Mouse (Mus musculus) common myeloid progenitor, adult 5-6 weeks (primary cell): ENCODE data around the gene 0610030E20Rik. TPM values are rescaled to one million over a fixed set of nuclear protein-coding genes. Genes with fewer than 3 reads are reported as not detected.

Experiments used
- ATAC-seq: replicated peaks from 2 replicates; pipeline ENCODE4 v1.8.0; 2016; ENCODE audit warnings: low read depth, mild to moderate bottlenecking, moderate TSS enrichment, inconsistent platforms; ENCODE audit not compliant: poor library complexity, severe bottlenecking
- total RNA-seq: library from RNA; stranded (forward); fragments of 200-1000, 187-1606 nt; gene quantifications from 2 replicates; pipeline ENCODE4 v1.2.3, GENCODE M21; 2017

Gene 0610030E20Rik
- total RNA-seq, 1 experiment from 2014 or later = 25.2 TPM

DNA sequence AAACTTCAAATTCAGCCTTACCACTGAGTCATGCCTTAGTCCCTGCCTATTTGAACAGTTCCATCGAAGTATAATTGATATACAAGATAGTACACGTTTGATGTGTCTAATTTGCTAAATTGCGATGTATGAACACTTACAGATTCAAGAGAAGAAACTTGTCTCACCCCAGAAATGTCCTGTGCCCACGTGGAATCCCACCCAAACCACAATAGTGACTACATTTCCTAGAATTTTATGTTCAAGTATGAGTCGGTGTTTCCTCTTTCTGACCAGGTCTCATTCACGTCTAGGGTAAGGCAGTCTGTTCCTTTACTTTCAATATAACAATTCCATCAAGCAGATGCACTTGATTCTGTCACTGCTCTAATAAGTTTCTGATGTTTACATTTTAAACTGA, 1.5 kb upstream of the 0610030E20Rik start:
- ATAC-seq = 0 out of 2 replicates have a peak, but pooled peaks have one; percentile 26

DNA sequence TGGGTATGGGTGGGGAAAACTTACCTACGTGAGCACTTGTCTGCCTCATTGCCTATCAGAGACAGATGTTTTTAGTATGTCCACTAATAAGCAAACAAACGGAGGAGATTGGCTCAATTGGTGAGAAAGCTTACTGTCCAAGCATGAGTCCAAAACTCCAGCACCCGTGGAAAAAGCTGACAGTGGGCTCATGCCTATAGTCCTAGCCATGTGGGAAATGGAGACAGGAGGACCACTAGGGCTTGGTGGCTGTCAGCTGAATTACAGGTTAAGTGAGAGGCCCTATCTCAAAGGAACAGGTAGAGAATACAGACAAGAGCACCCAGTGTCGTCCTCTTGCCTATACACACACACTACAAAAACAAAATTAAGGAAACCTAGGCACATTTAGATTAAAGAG, 856 bp upstream of the 0610030E20Rik start:
- no peak for ATAC-seq

DNA sequence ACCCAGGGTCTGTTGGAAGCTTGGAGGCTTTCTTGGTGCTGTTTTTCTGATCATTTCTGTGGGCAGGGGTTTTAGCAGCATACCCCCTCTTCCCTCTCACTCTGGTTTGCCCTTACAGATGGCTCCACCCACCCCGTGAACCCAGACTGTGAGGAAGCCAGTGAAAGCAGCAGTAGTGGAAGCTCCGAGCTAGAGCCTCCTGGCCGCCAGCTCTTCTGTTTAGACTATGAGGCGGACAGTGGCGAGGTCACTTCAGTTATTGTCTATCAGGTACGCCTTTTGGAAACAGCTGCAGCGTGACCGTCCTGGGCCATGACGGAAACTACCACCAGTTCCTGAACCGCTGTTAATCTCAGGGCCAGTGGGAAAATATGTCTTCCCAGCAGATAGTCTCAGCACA, 1.3 kb downstream of the 0610030E20Rik start:
- ATAC-seq = no peak

DNA sequence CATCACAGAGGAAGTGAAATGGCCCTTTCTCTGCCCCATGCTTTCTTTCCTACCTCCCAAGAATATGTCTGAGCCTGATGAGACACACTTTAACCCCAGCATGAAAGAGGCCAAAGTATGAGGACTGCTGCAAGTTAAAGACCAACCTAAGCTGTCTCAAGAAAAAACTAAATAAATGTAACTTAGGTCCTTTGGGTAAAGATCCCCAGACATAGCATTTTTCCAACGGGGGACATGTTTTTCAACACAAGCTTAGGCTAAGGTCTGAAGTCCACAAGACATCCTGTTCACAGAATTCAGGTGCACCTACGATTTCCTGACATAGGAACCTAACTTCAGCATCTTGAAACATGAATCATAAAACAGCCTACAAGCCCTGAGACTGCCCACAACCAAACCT, 3.1 kb downstream of the 0610030E20Rik start:
- no peak for ATAC-seq

DNA sequence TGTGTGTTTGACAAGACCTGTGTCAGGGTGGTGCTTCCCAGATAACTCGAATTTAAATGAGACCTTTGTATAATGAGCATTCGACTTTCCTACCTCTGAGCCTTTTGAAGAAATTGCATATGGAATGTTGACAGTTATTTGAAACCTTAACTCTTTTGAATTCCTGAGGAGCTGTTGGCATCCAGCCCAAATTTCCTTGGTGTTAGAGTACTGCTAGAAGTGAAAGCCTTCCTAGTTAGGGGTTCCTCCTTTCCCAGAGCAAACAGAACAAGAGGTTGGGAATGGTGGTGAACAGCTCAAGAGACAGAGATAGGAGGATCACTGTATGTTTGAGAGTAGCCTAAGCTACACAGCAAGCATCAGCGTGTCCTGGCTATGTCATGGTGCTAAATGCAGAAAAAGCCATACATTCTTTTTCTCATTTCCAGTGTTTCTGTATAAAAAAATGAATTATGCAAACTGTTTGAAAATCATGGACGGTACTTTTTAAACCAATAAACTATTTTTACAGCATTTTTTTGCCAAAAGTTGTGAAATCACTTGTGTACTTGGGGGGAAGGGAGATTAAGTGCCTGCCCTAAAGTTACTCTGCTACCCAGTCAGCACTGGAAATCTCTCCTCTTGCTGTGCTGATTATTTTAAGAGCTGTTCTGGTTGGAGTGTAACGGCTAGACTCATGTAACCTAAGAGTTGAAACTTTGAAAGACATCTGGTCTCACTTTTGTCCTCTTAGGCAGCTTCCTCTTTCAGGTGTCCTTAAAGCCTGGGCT, 5.7 kb downstream of the 0610030E20Rik start:
- ATAC-seq = no peak

DNA sequence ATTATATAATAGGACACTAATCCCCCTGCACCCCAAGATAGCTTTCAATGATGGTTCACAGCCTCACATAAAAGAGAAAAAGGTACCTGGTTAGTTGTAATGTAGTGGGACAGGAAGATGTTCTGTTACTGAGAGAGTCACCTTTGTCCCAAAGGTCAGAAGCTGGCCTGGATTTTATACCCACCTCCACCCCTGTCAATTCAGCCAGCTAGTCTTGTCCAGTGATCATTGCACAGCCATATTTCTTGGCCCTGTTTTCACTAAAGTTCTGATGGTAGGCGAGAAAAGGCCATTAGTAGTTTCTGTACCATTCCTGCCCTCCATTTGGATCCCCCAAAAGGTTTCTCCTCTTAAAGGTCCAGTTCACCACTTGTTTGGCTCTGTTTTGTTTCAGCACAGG, 6.9 kb downstream of the 0610030E20Rik start:
- no peak for ATAC-seq

DNA sequence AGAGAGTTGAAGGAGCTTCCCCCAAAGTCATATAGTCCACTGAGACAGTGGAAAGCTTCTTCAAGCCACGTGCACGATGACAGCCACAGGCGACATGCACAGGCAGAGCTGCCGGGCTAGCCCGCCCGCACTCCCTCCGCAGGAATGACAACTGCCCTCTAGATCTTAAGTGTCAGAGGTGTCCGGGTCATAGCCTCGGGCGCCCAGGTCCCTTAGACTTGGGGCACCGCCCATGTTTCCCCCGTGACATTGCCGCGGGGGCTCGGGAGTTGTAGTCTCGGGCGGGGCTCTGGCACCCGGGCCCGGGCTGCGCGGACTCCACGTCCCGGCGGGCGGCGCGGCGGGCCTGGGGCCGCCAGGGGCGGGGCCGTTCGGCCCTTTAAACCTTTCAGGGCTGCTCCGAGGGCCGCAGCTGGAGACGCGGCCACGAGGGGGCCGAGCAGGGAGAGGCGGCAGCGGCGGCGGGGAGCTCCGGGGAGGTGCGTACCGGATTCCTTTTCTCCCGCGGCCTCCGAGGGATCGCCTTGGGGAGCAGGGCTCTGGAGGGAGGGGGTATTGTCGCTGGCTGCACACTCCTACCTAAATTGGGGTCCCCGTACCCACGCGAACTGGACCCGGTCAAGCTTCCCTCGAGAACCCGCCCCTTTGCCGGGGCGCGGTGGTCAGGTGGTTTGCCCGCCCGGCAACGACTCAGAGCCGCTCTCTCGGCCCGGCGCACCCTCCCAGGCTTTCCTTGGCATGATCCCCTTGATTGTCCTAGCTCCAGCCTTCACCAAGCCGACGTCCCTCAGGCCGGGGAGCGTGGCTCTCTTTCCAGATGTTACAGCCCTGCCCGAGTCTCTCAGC, 8.2 kb downstream of the 0610030E20Rik start, which contains the start of gene Tmem150a:
TSS of gene Tmem150a (plus strand) at position 382 of the 846 bp plus-strand sequence.
- peak; percentile 67 for ATAC-seq

DNA sequence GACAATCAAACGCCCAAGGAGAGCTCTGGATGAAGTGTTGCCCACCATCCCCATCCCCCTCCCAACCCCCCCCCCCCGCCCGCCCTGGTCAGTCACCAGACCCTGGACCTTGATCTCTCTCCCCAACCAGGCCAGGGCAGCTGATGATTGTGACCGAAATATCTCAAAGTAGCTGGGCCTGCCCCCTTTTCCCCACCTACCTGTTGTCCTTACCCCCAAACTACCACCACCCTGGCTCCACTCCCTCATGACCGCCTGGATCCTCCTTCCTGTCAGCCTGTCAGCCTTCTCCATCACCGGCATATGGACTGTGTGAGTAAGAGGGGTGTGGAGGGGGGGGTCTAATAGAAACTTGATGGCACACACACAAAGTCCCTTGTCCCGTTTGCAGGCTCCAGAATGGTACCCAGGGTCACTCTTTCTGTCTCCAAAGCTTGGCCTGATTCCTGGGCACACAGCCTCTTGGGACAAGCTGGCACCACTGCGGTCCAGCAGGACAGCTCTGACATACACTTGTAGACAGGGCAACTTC, 8.9 kb downstream of the 0610030E20Rik start:
- ATAC-seq = no peak

DNA sequence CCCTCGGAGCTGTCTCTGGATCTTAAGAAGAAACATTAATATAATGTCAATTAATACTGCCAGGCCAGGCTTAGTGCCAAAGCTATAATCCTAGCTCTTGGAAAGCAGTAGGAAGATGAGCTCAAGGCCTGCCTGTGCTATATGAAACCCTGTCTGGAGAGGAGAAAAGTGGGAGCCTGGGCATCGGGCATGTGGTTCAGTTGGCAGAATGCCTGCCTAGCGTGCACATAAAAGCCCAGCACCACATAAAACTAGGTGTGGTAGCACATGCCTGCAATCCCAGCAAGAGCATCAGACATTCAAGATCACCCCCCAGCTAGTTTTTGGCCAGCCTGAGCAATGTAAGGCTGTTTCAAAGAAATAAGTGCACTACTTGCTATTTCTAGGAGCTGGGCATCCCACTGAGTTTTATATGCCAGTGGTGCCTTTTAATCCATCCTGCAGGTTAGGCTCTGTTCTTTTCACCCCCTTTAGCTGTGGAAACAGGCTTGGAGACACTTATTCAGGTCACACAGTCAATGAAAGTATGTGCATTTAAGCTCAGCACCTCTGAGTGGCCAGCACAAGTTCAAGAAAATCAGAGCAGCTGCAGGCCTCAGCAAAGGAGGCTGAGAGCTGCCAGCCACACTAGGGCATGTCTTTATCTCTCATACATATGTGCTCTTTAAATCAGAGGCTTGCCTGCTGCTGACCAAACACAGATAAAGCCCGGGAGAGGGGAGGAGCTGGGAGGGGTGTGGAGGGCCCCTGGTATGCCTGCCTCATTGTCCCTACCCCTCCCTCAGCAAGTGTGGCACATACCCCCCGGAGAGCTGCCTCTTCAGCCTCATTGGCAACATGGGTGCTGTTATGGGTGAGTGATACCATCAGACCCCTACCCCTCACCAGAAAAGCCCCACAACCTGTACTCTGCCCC, 10.3 kb downstream of the 0610030E20Rik start:
- no peak for ATAC-seq

DNA sequence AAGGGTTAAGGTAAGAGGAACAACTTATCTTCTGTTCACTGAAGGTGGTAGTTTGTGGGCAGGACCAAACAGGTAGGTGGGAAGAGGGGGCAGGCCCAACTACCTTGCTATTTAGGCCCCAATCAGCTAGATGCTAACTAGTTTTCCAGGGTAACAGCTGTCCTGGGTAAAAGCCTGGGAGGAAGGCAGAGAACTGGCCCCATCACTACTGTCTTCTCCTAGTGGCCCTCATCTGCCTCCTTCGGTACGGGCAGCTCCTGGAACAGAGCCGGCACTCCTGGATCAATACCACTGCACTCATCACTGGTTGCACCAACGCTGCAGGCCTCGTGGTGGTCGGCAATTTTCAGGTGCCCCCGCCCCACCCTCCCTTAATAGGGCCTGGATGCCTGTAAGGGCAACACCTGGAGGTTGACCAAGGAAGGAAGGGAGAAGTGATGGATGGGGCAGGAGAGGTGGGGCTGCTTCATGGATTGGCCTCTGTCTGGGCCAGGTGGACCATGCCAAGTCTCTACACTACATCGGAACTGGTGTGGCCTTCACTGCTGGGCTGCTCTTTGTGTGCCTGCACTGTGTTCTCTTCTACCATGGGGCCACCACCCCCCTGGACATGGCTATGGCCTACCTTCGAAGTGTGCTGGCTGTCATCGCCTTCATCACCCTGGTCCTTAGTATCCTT, 11.1 kb downstream of the 0610030E20Rik start:
- no peak for ATAC-seq

DNA sequence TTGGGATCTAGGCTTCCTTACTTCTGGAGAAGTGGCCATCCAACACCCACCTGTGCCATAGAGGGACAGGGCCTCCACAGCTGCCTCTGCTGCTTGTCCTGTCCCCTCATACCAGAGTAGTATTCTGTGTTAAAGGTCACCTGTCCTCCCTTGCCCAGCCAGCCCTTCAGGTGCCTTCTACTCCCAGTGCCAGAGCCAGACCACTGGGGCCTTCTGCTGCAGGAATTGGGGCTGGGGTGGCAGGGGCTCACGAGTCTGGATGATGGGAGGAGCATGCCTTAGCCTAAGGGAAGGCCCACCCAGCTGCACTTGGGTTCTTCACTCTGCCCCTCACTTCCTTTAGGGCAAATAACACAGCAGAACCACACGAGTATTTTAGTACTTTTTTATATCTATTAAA, 12.2 kb downstream of the 0610030E20Rik start:
- no peak for ATAC-seq

DNA sequence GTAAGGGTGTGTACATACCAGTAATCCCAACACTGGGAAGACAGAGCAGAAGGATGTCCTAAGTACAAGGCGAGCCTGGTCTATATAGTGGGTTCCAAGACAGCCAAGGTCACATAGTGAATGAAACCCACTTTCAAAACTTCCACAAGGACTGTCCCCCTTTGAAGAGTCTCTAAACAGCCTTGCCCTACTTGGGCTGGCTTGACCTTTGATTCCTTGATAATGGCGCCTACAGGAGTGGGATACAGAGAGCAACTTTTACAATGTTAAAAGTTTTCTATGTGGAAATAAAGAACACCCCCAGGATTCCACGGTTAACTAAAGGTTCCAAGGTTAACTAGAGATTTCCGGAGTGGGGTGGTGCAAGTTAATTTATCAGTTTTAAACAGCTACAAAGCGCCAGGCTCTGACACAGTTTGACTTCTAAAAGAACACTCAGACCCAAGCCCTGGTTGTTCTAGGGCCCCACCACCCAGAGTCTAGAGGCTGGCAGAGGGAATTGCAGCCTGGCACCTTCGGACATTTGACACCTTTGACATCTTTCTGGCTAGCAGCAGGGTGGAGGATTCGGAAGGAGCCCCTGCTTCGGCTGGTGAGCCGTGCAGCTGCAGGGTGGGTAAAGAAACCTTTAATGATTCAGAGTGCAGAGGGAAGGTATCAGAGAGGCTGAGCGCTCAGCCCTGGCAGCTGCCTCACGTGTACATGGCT, 12.9 kb downstream of the 0610030E20Rik start:
- no peak for ATAC-seq

DNA sequence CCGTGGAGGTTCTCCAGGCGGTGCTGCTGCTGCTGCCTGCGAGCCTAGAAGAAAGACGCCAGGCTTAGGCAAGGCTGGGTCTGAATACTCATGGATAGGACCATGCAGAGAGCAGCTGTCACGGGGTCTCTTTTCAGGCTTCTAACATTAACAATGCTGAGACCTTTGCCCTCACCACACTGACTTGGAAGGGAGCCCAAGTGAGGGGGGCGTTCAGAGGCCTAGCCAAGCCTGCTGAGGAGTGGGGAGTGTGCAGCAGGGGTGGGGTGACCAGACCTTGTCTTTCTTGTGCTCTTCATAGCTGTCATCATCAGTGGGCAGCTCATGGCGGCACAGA, 13.4 kb downstream of the 0610030E20Rik start:
- ATAC-seq = no peak

DNA sequence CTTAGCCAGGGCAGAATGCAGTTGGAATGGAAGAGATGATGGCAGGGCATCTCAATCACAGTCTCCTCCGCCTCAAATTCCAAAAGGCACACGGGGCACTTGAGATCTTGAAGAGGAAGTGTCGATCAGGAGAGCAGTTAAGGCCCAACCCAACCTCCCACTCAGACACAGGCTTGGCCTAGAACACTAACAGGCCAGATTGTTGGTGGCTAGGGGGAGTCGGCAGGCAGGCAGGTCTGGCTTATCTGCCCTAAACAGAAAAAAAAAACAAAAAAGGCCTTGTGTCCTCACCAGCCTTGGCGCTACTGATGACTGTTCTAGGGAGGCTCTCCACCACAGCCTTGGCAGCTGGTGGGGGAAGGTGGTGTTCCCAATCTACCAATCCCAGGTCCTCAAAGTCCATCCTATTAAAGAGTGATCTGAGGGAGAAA, 14.0 kb downstream of the 0610030E20Rik start:
- no peak for ATAC-seq

DNA sequence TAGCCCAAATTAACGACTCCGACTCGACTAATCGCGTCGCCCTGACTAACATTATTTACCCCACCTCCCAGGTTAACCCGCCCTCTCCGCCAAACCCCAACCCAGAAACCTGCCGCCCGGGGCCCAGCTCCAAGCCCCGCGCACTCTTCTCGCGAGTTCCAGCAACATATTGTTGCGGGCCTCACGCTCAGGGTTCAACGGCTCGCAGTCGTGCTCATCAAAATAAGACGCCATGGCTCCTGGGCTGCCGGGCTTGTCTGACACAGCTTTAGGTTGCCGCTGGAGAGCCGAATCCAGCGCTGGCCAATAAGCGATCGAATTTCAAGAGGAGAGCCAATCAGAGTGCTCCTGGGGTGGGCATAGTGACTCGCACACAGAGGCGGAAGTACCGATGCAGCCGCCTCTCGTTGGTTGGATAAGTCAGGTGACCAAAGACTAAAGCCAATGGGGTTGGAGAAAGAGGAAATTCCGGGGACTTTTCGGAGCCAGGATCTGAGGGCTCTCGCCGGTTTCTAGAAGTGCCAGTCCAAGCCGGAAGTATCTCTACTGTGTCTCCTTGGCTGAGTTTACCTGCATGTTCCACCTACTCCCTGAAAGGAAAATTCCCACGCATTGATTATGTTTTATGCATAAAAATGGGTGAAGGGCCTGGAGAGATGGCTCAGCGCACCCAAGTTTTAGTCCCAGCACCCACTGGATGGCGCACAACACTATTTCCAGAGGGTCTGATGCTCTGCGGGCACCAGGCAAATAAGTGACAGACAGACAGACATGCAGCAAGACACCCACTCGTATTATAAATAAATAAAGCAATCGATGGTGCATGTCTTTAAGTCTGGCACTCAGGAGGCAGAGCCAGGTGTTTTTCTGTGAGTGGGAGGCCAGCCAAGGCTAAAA, 15.3 kb downstream of the 0610030E20Rik start:
- peak; percentile 95 for ATAC-seq

DNA sequence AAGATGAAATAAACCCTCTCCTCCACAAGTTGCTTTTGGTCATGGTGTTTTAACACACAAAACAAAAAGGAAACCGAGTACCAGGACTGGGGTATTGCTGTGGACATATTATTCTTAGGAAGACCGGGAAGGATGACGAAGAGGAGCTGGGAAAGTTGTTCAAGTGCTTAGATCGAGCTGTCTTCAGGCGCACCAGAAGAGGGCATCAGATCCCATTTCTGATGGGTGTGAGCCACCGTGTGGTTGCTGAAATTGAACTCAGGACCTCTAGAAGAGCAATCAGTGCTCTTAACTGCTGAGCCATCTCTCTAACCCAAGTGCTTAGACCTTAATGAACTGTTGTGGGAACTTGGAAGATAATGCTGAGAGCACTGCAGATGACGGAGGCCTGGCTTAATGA, 16.9 kb downstream of the 0610030E20Rik start:
- no peak for ATAC-seq

DNA sequence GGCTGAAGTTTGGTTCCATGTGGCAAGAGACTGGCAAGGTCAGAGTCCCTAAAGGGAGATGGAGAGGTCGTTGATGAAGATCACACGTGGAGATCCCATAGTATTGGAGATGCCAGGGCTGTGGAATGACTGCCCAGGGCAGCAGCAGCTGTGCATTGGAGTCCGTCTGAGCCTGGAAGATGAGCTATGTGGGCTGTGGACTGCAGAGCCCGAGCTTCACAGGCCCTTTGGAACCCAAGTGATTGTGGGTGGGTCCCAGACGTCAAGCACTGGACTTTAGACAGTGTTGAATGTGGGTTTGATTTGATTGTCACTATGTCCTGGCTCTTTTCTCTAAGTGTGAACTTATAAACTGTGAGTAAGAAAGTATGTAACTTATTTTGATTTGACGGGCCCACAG, 17.9 kb downstream of the 0610030E20Rik start:
- no peak for ATAC-seq

DNA sequence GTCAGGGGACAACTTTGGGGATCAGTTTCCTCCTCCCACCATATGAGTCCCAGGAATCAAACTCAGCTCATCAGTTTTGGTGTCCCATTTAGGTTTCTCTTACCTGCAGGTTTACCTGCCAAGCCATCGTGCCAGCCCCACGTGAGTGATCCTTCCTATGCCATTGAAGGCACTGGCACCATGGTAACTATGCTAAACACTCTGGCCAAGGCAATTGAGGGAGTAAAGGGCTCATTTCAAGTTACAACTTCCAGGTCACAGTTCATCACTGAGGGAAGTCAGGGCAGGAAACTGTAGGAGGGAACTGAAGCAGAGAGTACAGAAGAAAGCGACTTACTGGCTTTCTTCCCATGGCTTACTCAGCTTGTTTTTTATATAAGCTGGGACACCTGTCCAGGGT, 19.2 kb downstream of the 0610030E20Rik start:
- ATAC-seq = no peak
